Mouse (Mus musculus) embryo, embryonic 11.5 days (tissue): ENCODE results near the gene Armc10.
"Not testable (repeated sequence)": the region's sequence is repeated elsewhere in the genome, so short reads cannot be mapped to it uniquely, and the experiment has no call there.

Experiments
- DNase-seq: peaks from one replicate; pipeline ENCODE4 v3.0.0-alpha.2; 2012; ENCODE audit warnings: low read depth, low spot score

The Armc10 gene

DNA sequence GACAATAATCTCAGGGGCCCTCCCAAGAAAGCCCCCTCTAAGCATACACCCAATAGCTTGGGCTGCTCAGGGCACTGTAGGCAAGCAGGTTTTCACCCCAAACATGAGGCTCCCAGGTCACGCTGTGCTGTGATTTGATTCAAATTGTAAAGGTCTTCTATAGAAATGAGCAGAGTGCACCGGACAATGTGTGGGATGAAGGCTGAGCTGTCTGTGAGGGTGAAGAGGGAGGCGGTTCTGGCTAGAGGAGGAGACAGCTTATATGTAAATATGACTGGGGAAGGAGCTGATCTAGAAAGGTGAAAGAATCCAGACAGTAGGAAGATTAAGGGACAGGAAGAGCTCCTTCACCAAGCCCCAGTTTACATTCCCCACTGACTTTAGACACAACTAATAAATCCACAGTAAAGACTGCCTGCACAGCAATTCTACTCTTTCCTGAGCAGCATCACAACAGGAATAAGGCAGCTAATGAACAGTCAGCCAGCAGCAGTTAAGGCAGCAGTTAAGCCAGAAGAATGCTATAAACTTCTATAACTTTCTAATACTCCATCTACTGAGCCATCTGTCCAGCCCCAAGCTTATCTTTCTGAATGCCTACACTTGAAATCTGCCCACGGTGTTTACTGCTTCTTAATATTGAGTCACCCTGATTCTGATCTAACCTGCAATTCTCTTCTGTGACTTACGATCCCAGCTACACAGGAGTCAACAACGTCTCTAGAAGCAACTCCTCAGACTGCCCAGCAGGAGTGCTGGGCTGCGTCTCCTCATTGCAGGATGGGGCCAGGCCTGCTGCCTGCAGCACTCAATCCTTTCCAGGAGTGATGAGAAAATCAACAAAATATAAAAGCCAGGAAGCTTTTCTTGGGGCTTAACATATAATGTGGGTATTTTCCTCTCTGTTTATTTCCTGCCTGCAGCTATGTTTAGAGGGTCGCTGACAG lies 21.9 kb downstream of the Armc10 start:
- DNase-seq = no peak

DNA sequence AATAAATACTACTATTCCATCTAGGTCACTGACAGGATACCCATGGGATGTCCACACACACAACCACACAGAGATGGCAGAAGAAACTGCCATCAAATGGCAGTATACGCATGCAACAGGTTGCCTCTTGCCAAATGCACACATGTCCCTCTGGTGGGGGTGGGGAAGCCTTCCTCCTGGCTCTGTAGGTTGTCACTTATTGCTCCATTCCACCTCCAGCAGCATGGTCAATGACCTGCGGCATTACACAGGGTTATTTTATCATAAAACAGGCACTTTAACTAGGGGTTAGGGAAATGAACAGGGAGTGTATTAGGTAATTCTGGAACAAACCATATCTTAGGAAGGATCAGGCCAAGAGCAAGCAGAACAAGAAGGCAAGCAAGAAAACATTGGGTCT lies 23.7 kb downstream of the Armc10 start:
- no peak for DNase-seq

DNA sequence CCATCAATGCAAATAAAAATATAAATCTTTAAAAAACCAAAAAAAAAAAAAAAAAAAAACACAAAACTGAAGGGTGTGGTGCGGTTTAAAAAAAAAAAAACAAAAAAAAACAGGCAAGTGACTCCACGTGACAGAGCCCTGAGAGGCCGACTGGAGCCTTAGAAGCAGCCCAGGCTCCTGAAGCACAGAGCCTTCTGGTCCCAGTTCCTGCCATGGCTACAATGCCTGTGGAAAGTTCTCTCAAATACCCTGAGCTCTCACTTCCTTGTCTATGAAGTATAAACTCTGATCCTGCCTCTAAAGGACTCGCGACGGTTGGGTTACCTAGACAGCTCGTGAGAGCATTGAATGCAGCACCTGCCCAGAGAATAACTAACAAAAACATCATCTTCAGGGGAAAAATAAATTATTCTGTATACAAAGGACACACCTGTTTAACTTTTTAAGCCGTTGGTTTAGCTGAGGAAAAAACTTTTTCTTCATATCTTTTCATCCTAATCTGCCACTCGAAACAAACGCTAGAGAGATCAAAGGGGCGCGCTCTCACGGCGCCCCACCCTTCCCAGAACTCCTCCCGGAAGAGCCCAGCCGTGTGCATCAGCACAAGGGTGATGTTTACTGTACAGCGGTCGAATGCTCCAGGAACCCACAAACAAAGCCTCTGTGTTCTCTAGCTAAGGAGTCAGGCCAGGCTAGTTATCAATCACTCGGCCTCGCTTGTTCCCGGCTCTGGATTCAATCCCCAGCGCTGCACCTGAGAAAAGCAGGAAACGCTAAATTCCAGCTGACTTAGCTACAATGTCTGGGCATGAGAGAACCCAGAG lies 27.4 kb downstream of the Armc10 start:
- DNase-seq = peak; percentile 24

DNA sequence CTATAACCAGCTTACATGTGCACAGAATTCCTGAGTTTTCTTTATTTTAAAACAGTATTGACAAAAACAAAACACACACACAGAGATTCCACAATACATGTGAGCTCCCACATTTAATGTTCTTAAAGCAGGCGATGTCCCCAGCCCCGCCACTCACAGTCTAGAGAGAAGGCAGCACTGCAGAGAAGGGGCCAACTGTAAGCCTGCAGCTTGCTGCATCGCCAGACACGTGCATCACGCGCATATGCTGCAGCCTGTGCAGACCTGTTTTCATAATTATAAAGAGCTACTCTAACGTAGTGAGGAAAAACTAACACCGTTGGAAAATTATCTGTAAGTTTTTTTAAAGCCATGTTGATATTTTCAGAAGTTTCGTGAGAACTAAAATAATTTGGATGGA lies 28.1 kb downstream of the Armc10 start:
- no peak for DNase-seq

DNA sequence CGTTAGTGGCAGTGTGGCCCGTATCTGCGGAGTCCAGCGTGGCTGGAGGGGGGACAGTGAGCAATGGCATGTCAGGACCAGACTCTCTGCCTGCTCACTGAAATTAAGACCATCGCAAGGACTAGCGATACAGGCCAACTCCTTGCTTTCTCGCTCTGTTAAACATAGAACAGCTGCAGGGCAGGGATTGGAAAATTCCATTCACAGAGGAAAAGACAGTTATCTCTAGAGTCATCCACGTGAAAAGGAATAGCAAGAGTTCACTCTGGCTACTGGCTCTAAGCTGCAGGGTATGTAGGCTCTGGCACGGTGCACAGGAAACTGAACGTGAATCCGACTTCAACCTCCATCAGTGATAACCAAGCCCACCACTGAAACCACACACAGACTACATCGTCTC lies 29.4 kb downstream of the Armc10 start:
- DNase-seq = no peak

DNA sequence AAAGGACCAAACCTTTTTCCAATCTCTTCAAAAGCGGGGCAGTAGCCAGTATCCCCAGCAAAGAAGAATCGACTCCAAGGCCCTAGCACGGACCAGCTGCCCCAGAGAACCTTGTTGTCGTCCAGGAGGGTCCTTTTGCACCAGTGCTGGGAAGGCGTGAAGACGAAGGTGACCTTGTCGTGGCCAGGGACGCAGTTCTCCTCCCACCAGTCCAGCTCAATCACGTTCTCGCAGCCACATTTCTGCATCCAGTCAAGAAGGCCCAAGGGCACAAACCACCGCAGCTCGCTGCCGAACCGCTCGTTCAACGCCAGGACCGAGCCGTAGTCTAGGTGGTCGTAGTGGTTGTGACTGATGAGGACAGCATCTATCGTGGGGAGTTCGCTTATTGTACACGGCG lies 29.9 kb downstream of the Armc10 start:
- DNase-seq = no peak

DNA sequence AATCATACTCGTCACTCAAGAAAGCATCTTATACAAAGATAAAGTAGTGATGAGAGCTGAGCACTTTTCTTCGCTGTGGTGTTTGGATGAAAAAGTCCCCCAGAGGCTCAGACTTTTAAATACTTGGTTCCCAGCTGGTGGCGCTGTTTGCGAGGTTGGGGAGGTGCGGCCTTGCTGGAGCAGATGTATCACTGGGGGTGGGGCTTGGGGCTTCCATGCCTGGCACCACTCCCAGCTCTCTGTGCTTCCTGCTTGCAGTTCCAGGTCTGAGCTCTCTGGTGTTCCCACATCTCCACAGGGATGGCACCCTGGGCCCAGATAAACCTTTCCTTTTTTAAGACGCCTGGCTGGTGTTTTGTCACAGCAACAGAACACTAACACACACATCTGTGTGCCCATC lies 32.3 kb downstream of the Armc10 start:
- DNase-seq = no peak

DNA sequence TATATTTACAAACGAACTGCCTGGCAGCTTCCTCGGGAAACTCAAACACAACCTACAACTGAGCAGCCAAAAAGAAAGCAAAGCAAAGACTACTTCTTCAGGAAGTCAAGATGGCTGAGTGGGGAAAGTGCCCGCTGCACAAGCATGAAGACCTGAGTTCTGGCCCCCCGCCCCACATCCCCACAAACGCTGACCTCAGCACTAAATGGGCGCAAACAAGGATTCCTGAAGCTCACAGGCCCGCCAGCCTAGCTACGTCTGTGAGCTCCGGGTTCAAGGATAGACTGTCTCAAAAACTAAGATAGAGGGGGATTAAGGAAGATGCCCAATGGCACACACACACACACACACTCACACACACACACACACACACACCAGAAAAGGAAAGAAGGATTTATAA lies 32.8 kb downstream of the Armc10 start:
- DNase-seq = no peak

DNA sequence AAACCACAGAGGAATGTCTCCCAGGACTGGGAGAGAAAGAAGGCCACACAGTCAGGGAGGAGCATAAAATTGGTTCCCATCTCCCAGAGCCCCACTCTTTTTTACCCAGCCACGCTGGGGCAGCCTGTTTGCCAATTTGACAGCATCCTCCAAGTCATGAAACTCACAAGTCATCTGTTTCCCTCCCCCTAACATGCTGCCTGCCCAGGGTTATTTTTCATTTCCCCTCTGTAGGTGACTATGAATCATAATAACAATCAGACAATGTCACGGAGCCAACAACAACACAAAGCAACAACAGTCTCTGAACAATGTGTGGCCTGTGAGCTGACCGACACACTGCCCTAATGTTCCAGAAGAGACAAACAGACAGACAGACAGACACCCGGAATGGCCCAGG lies 34.4 kb downstream of the Armc10 start:
- DNase-seq = no peak

DNA sequence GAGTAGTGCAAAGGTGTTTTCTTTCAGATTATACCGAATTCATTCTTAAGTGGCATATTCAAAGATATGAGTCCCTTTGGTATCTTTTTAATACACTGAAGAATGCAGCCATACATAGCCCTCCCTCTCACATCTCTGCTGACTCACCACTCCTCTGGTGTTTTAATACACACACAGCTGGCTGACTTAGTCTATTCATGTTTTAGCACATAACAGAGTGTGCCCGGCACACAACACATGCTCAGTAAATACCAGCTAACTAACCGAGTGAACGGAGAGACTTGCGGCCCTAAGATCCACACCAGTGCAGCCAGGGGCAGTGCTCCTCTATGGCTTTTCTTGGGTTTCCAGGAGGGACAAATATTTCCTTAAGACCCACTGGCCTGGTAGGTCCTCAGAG lies 35.3 kb downstream of the Armc10 start:
- no peak for DNase-seq

DNA sequence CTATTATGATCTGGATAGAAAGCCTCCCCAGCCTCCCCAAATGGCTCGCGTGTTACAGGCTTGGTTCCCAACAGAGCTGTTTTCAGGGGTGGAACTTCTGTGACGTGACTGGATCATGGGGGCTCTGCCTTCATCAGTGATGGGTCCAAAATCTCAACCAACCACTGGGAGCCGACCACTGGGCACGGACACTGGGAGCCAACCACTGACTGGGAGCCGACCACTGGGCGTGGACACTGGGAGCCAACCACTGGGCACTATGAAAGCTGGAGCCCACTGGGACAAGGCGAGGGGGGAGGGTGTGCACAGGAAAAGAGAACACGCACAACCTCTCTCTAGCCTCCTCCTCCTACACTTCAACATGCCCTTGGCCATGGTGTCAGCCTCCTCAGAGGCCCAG lies 38.2 kb downstream of the Armc10 start:
- DNase-seq = no peak

DNA sequence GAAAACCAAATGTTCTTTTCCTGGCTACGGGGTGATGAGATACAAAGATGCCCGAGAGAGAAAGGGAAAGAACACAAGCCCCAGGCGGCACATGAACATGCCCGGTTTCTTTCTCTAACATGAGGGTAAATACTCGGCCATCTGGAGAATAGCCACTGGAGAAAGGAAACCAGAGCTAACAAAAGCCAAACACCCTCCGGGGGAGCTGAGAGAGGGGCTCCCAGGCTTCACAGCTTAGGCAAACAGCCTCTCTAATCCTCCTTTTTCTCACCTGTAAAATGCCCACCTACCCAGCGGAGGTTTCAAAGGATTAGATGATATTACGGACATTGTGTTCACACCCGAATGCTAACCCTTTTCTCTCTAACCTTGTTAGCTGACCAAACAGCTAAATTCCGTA lies 39.4 kb downstream of the Armc10 start:
- DNase-seq = no peak

DNA sequence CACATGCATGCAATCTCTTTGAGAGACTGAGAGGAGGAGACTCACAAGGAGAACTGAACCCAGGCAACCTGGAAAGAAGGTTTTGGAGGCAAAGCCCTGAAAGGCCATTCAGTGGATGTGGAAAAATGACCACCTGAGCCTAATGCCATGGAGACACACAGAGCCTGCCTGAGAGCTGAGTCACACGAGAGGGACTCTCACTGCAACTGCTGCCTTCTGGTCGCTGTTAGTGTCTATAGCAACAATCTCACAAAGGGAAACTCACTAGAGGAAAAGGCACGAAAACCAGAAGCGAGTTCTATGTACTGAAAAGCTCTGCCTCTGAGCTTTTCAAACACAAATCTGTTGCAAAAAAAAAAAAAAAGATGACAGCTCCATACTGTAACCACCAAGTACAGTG lies 41.4 kb downstream of the Armc10 start:
- DNase-seq = no peak

DNA sequence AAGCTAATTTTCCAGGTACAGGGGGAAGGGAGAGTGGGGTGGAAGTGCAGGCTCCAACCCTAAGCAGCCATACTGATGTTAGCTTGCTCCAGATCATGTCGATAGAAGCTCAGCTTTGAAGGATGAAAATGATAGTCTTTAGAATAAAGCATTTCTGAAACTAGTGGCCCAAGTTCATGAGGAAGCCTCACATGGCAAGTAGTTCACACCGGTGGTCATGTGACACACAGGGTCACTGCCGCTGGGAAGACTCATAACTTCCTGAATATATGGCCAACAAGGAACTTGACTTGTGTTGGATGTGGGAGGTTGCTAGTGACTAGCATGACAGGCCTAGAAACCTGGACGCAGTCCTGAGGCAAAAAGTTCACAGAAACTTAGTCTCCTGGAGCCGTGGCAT lies 46.6 kb downstream of the Armc10 start:
- no peak for DNase-seq

DNA sequence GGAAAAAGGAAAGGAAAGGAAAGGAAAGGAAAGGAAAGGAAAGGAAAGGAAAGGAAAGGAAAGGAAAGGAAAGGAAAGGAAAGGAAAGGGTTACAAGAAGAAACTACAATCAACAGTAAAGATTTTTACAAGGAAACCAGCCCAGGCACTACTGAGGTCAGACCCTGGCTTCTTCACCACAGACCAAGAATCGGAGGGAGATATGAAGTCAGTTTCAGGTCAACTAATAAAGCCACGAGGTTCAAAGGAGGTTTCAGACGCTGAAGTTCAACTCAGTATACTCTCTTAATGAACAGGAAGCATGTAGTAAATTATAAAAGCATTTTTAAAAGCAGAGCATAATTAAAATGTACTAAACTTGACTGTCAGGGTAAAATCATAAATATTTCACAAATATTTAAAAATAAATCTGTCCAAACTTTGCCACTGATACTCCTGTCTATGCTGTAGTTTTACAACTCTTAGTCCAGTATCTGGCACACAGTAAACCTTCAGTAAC lies 47.8 kb downstream of the Armc10 start:
- DNase-seq = no peak

DNA sequence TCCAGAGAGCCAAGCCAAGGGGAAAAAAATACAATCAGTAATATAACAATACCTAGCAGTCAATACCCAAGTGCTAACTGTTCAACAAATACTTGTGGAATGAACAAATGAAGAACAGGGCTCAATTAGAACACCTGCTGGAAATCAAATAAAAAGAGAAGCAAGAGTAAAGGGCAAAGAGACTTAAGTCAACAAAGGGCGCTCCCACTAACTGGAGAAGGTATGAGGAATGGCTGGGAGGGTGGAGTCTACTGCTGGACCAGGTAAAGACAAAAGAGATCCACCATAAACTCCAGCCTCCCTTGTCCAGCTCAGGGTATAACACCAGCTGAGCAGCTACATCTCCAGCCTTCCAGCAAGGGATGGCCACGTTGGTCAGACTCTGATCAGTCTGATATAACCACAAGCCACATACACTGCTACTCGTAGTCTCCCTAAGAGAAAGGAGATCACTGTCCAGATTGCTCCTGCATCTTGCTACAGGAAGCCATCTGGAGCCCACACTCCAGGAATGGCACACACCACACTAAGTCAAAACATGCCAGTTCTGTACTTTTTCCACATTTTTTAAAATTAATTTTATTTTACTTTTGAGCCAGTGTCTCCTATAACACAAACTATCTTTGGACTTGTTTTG lies 49.4 kb downstream of the Armc10 start:
- no peak for DNase-seq

DNA sequence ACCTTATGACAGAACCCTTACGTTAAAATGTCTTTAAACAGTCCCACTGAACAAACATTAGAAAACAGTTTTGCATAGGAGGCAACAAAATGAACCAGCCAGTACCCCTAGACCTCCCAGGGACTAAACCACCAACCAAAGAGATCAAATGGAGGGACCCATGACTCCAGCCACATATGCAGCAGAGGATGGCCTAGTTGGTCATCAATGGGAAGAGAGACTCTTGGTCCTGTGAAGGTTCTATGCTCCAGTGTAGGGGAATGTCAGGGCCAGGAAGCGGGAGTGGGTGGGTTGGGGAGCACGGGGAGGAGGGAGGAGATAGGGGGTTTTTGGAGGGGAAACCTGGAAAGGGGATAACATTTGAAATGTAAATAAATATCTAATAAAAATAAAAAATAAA lies 53.9 kb downstream of the Armc10 start:
- not testable (repeated sequence) for DNase-seq

DNA sequence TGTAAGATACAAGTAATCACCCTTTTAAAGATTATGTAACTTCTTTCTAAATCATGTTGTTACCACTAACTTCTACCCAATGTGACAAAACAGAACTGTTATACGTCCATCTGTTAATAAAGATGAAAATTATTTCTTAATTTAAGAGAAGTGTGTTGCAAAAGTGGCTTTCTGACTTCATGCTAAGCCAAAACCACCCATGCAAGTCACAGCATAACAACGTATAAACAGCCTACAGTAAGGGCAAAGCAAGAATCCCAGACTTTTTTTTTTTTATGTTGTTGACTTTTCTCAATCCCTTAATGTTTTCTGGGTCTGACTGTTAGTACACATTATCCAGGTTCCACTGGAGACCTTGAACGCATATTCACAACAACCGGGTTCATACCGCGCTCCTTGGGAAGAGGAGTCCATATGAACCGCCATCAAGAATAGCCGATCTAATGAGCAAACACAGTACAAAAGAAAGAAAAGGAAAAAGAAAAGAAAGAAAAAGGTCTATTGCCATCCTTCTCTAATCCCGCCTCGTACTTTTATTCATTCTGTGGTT lies 54.7 kb downstream of the Armc10 start:
- no peak for DNase-seq

DNA sequence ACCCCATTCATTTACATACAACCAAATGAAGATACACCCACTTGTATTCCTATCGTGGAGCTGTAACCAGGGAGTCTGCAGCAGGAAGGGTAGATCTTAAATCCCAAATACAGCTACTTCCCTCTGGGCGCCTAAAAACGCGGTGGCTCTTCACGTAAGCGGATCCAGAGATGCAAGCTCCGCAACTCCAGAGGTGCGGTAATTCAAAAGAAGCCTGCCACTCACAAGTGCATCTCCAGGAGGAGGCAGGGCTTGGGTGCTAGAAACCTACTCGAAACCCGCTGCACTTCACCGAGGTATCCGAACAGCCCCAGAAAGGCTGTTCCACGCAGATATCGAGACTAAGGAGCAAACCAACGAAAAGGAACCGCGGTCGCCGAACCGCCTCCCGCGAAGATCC lies 55.3 kb downstream of the Armc10 start:
- DNase-seq = no peak

DNA sequence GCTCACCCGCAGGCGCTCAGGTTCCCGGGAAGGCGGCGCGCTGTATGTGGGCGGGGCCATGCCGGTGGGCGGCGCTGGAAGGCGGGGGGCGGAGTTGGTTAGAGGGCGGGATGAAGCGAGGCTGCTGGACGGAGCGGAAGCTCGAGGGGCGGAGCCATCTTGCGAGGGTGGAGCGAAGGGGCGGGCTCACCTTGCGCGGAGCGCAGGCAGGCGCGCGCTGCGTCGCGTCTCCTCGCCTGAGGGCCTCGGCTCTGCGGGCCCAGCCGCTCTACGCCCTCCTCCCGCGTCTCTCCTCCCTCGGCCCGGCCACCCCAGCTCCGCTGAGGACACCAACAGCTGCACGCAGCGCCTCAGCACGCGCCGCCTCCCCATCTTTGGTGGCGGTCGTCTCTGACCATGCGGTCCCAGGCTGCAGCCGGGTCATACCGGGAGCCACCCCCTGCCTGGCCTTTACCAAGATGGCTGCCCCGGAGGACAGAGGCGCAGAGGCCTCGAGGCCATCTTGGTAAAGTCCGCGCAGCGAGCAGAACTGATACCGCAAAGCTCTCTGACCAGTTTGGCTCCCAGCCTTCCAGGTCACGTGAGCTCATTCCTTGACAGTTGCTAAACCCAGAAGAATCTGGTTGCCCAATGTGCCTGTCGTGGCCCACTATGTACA lies 55.9 kb downstream of the Armc10 start, which contains the start of gene Napepld:
TSS of gene Napepld (minus strand) at position 46 of the 658 bp plus-strand sequence.
- peak; percentile 97 for DNase-seq

DNA sequence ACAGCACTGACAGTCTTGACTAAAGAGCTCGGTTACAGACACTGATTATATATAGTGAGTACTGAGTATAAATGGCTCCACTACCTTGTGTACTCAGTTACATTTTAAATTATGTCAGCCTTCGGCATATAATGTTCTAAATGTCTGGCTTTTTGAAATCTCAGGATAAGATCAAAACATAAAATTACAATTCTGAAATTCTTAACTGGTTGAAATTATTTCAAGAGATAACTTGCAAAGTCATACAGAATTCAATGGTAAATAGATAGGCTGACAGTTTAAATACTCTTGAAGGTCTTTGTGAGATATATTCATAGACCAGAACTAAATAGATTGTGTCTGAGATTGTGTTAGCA lies 56.4 kb downstream of the Armc10 start:
- DNase-seq = no peak
